Mouse (Mus musculus): ENCODE measurements at regions not wholly inside any gene's neighbourhood (a gene's known extent, or its start where the extent isn't known, plus 50 kb on each side); places are given as distances from the start of the nearest gene placed in this dataset.

DNA sequence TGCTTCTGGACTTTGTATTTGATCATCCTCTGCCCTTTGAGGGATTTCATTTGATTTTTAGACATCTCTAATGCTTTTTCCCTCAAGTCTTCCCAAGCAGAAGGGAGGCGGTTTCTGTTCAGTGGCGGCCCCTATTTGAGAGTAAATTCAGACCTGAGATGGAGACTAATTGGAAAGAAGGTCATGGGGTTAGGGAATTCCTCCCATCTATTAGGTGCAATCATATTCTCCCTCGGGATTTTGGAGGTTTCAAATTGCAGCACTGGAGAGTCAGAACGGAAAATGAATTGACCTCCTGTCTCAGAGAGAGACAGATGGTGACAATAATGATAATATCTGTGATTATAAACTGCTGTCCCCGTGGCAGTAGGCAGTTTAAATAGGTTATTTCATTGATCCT lies 285.6 kb downstream of the 1810013L24Rik start:
- DNase-seq (ENCODE audit: low spot score in 2 of 2), result no peak

DNA sequence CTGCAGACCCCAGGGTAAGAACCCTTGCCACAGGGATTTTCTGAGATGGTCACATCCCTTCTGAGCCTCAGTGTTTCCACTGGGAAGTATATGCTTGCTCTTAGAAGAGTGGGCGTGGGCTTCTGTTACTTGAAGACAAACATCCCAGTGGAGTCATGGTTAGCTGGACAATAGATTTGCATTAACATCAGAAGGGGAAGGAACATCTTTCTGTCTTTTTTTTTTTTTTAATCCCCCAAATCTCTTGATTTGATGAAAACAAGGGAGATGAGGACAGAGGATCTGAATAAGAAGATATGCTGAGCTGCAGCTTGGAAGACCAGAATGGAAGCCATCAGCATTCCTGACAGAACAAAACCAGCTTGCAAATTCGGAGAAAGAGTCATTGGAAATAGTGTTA lies 291.7 kb downstream of the 1810013L24Rik start:
- DNase-seq (ENCODE audit: low spot score in 2 of 2), result no peak

DNA sequence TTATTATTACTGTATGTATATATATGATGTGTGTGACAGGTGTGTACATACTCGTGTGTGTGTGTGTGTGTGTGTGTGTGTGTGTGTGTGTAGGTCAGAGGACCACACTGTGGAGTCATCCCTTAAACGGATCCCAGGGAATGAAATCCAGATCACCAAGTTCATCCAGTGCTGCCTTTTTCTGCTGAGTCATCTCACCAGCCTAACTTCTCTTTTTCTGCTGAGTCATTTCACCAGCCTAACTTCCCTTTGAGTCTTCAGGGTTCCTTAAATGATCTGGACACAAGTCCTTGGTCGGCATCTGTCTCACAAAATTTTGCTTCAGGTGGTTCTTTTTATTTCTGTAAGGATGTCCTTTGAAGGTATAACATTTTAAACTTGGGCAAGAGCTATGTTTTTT lies 302.2 kb downstream of the 1810013L24Rik start:
- DNase-seq (ENCODE audit: low spot score in 2 of 2), result no peak

DNA sequence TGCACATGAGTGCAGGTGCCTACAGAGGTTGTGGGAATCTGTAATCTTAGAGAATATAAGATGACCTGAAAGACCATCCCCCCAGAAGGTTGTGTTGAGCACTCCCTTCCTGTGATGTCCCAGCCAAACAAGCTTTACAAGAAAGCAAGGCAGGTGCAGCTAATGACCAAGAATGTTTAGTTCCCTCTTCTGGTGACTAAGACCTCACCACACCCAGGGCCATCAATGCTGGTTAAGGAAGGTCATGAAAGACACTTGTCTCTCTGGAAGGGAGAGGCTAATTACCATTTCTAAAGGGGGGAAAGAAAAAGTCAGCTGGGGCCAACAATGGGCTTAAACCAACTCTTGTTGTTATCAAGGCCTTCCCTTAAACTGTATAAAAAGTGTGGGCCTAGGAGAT lies 302.9 kb downstream of the 1810013L24Rik start:
- DNase-seq (ENCODE audit: low spot score in 2 of 2), result no peak

DNA sequence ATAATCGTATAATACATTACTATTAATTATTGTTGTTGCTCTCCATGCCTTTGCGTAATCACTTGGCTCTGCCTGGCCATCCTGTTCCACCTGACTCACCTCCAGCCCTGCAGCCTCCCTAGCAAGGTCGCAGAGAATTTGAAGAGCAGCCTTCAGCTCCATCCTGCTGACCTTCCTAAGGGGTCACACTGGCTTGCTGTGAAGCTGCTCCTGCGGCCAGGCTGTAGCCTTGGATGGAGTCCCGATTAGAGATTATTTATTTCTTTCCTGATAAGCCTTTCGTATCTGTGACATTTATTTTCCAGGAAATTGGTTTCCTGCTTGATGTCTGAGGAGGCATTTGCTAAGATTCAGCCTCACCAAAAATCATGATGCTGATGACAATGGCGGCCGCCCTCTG lies 305.5 kb downstream of the 1810013L24Rik start:
- DNase-seq (ENCODE audit: low spot score in 2 of 2), result no peak

DNA sequence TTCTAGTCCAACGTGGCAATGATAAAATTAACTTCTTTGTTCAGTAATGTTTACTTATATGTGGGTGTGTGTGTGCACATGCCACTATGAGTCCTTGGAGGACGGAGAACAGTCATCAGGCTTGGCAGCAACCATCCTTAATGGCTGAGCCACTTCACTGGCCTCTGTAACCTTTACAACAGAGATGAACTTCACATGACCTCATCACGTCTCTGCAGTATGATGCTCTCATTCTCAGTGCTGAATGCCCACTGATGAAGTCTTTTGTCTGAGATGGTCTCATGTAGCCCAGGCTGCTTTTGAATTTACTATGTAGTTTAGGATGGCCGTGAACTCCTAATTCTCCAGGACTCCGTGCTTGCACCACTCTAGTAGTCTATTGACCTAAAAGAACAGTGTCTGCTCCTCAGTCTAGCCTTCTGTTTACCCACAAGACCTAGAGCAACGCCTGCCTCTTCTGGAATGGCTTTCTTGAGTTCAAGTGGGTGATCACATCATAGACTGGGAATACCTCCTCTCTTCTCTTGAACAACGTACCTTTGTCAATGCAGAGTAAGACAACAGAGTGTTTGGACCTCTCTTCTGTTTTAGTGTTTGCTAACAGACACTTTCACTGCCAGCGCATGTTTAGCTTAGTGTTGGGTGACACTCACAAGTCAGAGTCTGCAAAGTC lies 308.8 kb downstream of the 1810013L24Rik start:
- no peak for DNase-seq (ENCODE audit: low spot score in 2 of 2)

DNA sequence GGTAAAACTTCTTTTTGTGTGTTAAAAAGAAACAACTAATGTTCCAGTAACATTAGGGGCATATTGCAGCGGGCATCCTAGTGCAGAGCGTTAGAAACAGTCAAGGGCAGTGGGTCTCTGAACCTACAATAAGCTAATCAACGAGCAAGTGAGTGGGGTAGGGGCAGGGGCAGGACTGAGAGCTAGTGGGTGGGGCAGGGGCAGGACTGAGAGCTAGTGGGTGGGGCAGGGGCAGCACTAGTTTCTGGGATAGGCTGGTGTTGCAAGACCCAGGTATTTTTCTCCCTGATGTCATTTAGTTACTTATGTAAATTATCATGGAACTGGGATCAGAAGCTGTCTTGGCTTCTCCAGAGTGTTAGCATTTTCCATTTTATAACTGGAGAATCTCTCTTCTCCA lies 309.5 kb downstream of the 1810013L24Rik start:
- DNase-seq (ENCODE audit: low spot score in 2 of 2), result no peak

DNA sequence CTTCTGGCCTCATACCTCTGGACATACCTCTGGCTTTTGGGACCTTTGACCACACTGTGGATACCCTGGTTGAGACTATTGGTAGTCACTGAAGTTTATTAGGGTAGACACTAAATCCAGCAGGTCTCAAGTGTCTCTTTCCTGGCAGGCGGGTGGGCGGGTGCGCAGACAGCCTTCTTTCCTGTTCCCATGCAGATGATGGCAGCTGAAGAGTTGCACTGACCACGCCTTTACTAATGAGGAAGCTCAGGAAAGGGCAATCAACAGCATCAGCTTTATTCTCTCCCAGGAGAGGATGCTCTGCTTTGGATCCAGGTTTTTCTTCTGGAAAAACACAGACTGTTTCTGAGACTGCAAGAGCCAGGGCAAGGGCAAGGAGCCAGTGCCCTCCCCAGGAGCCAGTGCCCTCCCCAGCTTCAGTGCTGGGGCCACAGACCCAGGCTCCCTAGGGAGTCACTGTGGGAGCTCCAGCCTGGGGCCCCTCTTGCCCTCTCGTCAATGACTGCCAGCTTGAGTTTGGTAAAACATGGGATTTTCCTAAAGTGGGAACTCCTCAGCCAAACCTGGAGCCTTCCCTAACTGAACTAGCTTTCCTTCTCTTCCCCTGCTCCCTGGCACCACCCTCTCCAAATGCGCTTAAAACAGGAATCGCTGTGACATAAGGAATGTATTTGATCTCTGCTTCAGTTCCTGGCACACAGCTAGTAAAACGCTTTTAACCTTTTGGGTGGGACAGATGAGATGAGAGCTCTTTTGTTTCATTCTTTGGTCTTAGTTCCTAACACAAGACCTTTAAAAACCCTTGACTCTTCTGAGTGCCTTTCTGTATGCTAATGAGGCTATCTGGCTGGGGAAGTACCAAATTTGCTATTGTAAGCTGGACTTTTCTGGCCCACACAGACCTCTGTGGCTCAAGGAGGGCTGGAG lies 319.6 kb downstream of the 1810013L24Rik start:
- no peak for DNase-seq (ENCODE audit: low spot score in 2 of 2)

DNA sequence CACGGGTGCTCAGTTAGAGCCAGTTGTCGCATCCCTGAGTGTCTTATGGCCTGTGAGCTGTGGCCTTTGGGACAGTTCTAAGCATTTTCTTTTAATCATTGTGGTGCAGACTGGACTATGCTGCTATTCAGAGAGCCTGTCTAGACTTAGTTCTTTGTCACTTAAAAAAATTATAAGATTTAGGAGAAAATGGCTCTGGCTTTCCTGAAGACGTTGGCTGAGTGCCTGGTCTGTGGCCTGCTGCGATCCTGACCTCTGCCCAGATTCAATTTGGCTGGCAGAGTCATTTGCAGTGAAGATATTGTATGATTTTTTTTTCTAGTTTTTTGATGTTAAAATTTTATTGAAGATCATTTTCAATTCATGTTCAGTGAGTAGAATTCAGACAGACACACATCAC lies 322.0 kb downstream of the 1810013L24Rik start:
- no peak for DNase-seq (ENCODE audit: low spot score in 2 of 2)

DNA sequence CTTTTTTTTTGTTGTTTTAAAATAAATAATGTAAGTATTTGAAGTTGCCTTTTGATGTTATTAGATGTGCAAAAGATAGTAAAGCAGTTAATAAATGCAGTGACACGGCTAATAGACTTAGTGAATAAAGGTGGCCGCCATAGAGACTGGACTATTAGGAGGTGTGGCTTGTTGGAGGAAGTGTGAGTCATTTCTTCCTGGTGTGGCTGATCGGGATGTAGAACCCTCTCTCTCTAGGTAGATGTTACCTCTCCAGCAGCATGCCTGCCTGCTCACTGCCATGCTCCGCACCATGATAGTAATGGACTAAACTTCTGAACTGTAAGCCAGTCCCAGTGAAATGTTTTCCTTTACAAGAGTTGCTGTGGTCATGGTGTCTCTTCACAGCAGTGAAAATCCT lies 323.6 kb downstream of the 1810013L24Rik start:
- DNase-seq (ENCODE audit: low spot score in 2 of 2), result no peak

DNA sequence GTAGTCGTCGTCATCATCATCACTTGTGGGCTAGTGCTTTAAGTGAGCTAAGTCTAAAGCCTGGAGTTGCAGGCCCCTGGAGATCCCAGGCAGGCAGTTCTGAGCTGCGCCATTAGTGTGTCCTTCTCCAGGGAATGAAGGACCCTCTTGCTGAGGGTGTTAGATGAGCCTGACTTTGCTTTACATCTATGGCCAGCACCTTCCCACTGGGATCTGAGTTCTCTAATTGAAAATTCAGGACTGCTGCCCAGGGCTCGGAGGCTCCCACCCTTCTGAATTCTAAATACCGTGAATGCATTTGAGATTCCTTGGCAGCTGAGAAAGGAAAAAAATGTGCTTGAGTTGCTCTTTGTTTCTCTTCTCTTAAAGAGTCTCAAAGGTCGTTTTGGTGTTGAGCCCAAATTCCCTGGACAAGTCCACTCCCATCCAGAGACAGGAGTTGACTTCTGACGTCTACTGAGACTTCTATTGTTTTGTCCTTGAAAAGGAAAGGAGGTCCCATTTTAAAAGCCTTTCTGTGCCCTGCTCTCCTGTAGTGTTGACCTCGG lies 335.9 kb downstream of the 1810013L24Rik start:
- no peak for DNase-seq (ENCODE audit: low spot score in 2 of 2)

DNA sequence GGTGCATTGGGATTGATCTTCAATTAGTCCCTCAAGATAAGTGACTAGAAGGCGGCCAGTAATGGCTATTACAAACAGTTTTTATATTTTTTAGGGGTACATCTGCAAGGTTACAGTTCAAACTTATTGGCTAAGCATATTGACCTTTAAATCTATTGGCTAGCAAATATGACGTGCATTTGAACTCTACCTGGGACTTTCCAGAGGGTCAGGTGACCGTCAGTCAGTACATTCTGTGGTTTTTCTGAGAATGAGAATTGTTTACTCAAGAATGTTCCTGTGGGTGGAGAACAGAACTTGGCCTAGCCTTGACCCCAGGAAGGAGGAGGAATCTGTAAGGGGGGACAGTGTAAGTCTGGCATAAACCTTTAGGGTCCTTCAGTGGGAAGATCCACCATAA lies 346.5 kb downstream of the 1810013L24Rik start:
- DNase-seq (ENCODE audit: low spot score in 2 of 2), result no peak

DNA sequence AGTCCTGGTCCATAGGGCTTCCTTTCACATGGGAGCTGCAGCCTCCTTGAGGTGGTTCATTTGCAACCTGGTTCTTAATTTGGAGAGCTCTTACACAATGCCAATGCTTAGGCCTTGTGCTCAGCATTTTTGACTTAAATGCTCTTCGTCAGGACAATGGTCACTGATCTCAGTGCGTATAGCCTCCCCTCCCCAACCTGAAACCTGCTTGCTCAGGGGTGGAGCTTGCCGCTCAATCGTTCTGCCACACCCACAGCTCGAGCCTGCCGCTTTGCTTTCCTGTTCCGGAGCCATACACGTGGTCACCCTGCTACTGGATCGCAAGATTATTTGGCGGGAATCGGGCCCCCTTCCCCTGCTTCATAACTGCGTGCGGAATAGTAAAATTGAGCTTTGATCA lies 365.9 kb downstream of the 1810013L24Rik start:
- DNase-seq (ENCODE audit: low spot score in 2 of 2), result no peak

DNA sequence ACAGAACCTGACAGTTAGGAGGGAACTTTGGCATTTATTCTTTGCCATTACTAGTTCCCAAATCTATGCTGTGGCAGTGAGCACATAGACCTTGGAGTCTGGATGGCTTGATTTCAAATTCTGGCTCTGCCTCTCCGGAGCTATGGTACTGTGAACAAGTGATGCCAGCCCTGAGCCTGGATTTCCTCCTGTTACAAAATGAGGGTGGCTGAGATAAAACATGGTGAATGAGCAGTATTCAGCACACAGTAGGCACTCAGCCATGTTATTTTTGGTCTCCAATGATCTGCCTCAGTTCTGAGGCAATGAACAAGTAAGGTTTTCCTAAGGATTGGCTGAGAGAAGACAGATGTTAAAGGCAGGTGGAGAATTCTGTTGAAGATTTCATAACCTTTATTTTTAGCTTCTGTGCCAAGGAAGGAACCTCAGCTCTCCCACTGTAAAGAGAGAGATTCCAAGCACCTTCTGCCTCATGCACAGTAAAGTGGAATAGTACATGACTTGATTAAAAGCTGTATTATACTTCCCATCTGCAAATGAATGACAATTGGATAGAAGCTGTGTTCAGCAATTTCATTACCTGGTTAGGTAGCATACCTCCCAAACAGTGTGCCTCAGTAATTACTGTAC lies 369.1 kb downstream of the 1810013L24Rik start:
- peak; percentile 24 to 44 for DNase-seq (ENCODE audit: low spot score in 2 of 2)

DNA sequence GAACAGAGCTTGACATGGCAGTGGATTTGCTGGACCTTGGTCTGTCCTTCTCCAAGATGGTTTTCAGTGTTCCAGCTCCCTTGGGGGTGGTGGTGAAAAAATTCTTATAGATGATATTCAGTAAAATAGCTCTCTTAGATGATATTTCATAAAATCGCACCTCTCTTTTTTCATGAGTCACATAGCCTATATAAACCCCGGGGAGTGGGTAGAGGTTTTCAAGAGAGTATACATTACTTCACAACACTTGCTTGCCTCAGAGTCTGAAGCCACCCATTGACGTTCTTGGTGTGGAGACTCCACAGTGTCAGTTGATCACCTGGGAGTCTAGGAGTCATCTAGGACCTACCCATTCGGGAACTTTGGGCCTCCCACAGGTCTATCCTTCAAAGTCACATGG lies 378.7 kb downstream of the 1810013L24Rik start:
- DNase-seq (ENCODE audit: low spot score in 2 of 2), result no peak

DNA sequence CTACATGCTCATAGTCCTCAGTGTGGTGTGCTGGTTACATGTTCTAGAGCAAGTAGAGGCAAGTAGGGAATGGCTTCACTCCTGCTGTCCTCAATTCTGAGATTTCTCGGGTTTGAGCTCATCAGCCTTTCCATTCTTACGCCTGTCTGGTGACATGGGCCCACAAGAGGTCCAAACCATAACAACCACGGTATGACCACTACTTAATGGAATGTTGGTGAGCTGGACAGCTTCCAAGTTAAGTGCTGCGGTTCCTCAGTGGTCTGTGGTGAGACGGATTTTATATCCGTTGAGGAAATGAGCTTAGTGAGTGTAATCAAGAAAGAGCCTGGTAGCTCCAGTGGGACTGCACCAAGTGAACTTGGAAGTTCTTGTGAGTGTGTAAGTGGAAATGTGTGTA lies 381.6 kb downstream of the 1810013L24Rik start:
- DNase-seq (ENCODE audit: low spot score in 2 of 2), result no peak

DNA sequence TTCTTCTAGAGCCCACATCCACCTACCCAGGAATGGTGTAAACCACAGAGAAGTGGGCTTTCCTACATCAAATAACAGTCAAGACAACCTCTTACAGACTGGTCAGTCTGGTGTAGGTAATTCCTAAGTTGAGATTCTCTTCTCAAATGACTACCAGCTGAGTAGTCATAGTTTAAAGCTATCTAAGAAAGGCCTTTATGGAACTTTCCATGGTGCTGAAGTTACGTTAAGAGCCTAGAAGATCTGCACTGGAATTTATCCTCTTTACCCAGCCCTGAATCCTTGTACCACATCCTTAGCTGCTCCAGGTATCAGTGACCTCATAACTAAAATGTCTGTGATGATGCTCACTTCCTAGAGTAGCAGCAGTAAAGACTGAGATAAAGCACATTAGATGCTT lies 385.2 kb downstream of the 1810013L24Rik start:
- DNase-seq (ENCODE audit: low spot score in 2 of 2), result no peak

DNA sequence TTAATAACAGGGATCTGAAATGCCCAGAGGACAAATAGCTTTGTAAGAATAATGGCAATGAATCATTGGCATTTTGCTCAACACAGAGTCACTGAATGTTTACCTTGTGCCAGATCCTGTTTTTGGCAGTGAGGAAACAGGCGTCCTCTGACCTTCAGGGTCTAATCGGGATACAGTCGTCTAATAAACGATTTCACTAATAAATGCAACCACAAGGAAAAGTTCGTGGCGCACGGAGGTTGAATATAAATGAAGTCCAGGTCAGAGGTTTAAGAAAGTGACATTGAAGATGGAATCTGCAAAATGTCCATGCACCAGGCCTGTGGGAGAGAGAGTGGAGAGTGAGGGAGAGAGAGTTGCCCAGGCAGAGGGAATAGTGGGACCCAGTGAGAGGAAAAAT lies 387.5 kb downstream of the 1810013L24Rik start:
- DNase-seq (ENCODE audit: low spot score in 2 of 2), result no peak

DNA sequence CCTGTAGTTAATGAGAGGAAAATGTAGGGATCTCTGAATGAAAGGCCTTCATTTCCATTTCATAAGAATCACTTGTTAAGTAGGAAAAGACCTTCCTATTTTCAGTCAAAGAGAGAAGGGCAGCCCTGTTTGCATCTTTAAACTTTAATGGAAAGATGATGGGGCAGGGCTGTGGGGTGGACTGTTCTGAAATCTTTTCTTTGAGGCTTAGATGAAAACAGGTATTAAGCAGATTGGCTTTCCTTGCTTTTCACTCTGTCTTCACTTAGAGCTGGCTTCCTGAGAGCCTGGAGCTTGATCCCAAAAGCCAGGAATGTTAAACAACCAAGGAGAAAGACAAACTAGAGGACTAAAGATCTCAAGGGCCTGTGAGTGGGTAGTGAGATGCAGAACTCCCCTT lies 400.3 kb downstream of the 1810013L24Rik start:
- DNase-seq (ENCODE audit: low spot score in 2 of 2), result no peak

DNA sequence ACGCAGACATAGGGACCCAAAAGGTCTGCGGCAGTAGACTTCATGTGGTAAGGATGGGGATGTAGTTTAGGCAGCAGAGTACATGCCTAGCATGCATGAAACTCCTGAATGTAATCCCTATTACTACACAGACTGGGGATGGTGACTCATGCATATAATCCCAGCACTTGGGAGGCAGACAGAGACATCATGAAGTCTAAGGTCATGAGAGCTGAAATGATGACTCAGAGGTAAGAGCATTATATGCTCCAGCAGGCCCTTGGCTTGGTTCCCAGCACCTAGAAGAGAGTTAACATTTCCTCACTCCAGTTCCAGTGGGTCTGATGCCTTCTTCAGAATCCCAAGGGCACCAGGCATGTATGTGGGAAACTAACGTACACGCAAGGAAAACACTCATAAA lies 412.2 kb downstream of the 1810013L24Rik start:
- DNase-seq (ENCODE audit: low spot score in 2 of 2), result no peak

DNA sequence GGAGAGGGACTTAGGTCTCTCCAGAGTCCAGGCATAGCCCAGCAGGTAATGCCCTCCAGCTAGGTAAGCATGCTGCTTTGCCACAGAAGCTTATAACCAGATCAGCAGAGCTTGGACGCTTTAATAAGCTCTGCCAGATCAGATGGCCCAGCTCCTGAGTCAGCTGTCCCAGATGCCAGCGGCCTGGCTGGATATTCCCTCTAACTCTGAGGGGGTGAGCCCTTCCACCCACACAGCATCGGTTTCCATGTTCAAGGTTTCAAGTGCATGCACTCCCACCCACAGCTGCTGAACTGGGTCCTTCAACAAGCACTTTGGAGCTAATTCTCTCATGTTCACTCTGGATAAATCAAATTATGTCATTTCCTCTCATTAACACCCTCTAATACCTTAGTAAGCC lies 417.3 kb downstream of the 1810013L24Rik start:
- no peak for DNase-seq (ENCODE audit: low spot score in 2 of 2)

DNA sequence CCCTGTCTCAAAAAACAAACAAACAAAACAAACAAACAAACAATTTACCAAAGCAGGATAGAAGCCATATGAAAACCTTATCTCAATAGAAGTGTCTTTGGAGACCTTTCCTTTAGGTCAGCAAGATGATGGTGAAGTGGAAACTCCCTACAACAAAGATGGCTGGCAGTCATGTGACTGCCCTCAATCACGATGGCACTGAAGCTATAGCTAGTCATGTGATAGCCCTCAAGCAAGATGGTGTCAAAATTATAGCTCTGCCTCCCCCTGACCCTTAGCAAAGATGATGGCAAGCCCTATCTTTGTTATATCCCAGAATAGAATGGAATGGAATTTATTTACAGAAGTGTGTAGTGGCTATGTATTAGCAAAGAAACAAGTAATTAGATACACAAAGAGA lies 423.2 kb downstream of the 1810013L24Rik start:
- DNase-seq (ENCODE audit: low spot score in 2 of 2), result no peak

Data from right cerebral cortex, adult 2 months (tissue).